Mouse (Mus musculus): ENCODE data around the gene Pwwp2a.

The Pwwp2a gene

DNA sequence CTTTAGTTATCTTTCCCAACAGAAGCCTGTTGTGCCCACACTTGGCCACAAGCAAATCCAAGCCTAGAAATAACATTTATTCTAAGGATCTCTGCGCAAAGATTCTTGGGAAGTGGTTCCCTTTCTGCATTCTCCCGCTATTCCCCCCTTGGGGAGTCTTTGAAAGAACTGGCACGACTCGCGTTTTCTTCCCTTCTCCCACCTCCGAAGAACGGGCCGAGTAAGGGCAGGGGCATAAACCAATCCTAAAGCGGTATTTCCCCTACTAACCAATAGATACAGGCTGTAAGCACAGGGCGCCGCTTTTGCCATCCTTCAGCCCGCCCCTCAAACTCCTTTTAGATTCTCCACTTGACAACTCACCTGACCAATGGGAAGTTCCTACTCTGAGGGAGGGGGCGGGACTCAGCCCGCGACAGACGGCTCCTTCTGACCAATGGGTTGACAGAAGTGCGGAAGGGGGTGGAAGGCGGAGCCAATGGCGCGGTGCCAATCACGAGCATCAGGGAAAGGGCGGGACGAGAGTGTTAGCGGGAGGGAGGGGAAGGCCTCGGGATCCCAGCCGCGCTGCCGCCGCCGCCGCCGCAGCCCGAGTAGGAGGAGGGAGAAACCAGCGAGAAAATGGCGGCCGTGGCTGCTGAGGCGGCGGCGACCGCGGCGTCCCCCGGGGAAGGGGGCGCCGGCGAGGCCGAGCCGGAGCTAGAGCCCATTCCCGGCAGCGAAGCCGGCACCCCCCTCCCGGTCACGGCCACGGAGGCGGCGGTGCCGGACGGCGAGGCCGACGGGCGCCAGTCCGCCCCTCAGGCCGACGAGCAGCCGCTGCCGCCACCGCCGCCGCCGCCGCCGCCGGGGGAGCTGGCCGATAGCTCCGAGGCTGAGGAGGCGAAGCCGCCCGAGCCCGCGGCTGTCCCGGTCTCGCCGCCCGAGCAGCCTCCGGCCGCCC lies at the start of gene Pwwp2a:
Pwwp2a (plus strand) TSS at position 527 of the 943 bp plus-strand sequence.
- DNase-seq (ENCODE audit: low spot score in 2 of 2) = peak; percentile 99 to 100

GRCm38 (mm10) chr11:43632566-43632965 lies 49.2 kb upstream of the Pwwp2a start:
- peak in 1 of 2 experiments; percentile 27 for DNase-seq (ENCODE audit: low spot score in 2 of 2)

DNA sequence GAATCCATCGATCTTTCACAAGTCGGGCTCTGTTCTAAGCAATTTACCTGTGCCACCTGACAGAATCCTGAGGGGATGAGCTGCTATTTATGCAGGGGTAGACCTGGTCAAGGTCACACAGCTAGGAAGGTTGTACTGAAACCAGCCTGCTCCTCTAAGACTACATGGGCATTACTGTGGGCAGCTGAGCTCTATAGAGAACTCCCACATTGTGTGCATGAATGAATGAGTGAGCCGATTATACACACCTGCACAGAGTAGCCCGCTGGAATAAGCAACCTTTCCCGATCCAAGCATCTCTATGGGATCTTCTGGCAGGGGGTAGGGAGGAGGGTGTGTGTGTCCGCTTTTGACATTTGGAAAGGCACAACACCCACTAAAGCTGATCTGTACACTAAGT lies 48.6 kb upstream of the Pwwp2a start:
- DNase-seq (ENCODE audit: low spot score in 2 of 2) = no peak

DNA sequence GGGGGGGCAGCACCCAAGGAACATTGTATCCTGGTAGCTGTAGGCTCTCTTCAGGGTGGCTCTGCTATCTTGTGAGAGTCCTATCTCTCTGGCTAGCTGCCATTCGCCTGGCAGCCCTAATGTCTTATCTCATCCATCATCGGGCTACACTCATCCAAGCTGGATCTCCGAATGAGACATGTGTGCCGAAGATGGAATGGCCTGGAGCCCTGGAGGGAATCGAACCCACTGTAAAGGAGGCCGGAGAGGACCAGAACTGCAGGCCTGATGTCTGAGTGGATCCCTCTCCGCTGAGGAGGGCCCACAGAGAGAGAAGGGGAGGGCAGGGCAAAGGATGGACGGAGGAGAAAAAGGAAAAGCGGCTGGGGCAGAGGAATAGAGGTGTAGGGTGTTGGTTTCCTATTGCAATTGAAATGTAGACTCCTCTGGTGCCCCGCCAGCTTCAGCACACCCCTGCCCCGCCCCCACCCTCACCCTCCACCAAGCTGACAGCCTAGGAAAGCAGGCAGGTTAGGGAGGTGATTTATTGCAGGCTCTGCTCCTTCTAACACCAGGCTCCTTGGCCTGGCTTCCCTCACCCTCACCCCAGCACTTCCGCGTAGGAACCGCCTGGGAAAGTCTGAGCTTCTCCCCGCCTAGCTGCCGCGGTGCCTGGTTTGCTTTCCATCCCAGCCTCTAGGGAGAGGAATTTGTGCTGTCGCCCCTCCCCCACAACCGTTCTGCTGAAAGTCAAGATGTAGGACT lies 48.0 kb upstream of the Pwwp2a start:
- DNase-seq (ENCODE audit: low spot score in 2 of 2) = peak; percentile 83 to 84

- peak; percentile 42 to 59 for DNase-seq (ENCODE audit: low spot score in 2 of 2)
These were observed 45.0 kb upstream of the Pwwp2a start for GRCm38 (mm10) chr11:43636761-43637160.

DNA sequence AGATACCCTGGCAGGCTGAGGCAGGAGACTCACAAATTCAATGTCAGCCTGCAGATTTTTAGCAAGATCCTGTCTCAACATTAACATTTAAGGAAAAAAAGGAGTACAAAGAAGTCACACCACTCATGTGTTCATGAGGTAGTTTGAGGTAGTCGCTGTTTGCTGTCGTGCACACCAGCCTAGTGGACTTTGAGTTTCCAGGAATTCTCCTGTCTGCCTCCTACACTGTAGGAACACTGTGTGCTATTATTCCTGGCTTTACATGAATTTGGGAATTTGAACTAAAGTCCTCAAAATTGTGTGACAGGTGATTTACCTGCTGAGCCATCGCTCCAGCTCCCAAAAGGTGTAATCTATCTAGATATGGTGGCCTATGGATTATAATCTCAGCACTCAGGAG lies 43.3 kb upstream of the Pwwp2a start:
- DNase-seq (ENCODE audit: low spot score in 2 of 2) = no peak

GRCm38 (mm10) chr11:43643180-43643591 lies 38.6 kb upstream of the Pwwp2a start:
- DNase-seq (ENCODE audit: low spot score in 2 of 2) = peak; percentile 92 to 93

DNA sequence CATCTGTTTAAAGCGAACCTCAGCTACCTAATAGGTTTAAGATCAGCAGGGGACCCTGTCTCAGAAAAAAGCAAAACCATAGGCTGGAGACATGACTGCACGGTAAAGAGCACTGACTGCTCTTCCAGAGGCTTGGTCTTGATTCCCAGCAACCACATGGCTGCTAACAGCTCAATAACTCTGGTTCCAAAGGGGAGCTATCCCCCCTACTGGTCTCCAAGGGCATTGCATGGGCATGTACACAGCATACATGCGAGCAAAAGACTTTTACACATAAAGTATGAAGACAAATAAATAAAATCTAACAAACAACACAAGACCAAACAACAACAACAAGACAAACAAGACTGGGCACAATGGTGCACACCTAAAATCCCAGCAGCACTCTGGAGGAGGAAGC lies 36.5 kb upstream of the Pwwp2a start:
- DNase-seq (ENCODE audit: low spot score in 2 of 2) = no peak

DNA sequence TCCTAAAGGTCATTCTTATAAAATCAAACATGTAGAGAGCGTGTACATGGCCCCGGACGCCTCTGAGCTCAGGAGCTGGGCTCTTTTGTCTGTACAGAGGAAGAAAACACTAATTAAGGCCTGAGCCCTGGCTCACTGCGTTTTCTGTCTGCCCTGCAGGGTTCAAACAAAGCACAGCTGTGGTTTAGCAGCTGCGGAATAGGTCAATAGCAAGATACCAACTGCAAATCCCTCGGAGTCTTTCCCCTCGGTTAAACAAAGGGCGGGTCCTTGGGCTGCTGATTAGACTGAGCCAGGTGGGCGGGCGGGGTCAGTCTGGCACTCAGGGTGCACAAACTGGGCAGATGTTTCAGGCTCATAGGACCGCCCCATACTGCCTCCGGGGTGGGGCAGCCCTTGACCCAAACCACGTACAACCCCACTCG lies 28.7 kb upstream of the Pwwp2a start:
- no peak for DNase-seq (ENCODE audit: low spot score in 2 of 2)

DNA sequence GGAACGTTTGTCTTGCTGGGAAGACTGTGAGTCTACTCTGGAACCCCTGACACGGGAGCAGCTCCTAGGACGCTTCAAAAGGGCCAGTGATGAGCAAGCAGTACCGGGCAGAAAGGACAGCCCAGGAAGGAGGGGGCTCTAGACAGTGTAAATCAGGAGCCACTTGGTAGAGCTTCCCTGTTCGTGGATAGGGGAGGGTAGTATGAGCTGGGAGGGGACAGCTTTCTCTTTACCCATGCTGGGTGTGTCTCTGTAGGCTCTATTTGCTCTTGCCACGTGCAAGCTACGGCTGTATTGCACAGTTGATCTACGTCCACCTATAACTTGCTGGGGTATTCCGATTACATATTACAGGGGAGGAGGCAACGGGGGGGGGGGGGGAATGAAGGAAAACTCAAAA lies 25.3 kb upstream of the Pwwp2a start:
- DNase-seq (ENCODE audit: low spot score in 2 of 2) = no peak

GRCm38 (mm10) chr11:43658010-43658409 lies 23.8 kb upstream of the Pwwp2a start:
- DNase-seq (ENCODE audit: low spot score in 2 of 2) = no peak

DNA sequence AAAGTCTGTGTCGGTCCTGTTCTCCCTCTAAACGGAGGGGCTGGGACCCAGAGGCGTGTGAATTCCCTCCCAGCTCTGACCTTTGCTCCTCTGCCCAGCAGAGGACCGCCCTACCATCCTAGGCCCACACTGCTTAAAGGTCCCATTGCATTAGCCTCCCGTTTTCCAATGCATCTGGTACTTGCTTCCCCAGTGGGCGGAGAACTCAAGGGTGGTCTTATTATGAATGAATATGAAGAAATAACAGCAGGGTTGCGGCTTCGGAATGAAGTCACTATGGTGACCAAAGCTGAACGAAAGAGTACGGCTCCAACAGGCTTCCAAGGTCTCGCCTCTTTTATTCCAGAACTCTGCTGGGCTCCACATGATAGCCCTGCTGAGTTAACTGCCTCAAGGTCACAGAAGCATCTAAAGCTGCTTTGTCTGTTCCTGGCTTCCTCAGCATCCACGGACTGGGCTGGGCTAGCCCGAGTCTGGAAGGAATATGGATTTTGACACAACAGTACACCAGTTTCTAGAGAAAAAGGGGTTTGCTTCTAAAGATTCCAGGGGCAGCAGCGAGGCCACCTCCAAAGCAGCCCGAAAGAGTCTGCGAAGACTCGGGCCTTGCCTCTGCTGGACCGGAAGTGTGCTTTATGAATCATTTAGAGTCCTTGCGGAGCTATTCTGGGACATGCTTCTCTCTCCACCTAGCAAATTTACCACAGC lies 14.6 kb upstream of the Pwwp2a start:
- DNase-seq (ENCODE audit: low spot score in 2 of 2) = no peak

- peak; percentile 67 to 70 for DNase-seq (ENCODE audit: low spot score in 2 of 2)
These were observed 818 bp downstream of the Pwwp2a start for GRCm38 (mm10) chr11:43682415-43683217.

DNA sequence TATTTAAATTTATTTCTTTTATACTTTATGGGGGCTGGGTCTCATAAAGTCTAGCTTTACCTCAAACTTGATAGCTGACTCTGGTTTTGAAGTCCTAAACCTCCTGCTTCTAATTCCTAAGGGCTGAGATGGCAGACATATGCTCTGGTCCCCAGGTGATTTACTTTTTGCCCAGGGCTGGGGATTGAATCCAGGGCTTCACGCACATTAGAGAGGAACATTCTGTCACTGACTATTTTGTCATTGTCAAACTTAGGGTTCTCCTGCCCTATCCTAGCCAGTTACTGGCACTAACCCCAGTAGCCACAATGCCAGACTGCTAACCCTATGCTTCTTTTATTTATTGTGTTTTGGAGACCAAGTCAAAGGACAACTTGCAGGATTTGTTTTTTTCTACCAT lies 7.1 kb downstream of the Pwwp2a start:
- no peak for DNase-seq (ENCODE audit: low spot score in 2 of 2)

DNA sequence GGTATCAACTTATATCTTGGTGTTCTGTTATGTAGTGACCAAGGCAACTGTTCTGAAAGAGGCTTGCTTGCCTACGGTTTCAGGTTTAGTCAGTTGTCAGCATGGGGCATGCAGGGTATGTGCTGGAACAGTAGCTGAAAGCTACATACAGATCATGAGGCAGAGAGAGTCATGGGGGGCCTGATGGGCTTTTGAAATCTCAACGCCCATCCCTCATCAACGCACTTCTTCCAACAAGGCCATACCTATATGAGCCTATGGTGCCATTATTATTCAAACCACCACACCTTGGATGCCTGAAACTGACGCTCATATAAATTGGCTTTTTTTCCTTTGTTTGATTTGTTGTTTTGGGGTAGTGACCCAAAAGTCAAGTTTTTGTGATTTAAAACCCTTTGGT lies 14.8 kb downstream of the Pwwp2a start:
- DNase-seq (ENCODE audit: low spot score in 2 of 2) = no peak

GRCm38 (mm10) chr11:43698621-43699020 lies 16.8 kb downstream of the Pwwp2a start:
- no peak for DNase-seq (ENCODE audit: low spot score in 2 of 2)

- peak in 1 of 2 experiments; percentile 15 for DNase-seq (ENCODE audit: low spot score in 2 of 2)
These were observed 18.5 kb downstream of the Pwwp2a start for GRCm38 (mm10) chr11:43700291-43700690.

DNA sequence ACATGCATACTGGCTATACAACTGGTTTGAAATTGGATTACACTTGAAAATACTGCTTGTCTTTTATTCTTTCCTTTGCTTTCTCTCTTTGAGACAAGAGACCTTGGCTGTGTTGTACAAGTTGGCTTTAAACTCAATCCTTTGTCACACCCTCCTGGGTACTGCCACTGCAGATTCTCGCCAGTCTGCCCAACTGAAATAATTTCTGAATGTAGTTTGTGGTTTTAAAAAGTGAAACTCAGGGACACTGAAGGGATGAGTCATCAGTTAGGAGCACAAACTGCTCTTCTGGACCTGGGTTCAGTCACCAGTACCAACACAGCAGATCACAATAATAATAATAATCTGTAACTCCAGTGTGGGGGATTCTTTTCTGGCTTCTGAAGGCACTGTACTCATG lies 21.8 kb downstream of the Pwwp2a start:
- no peak for DNase-seq (ENCODE audit: low spot score in 2 of 2)

- no peak for DNase-seq (ENCODE audit: low spot score in 2 of 2)
These were observed 24.0 kb downstream of the Pwwp2a start for GRCm38 (mm10) chr11:43705751-43706150.

DNA sequence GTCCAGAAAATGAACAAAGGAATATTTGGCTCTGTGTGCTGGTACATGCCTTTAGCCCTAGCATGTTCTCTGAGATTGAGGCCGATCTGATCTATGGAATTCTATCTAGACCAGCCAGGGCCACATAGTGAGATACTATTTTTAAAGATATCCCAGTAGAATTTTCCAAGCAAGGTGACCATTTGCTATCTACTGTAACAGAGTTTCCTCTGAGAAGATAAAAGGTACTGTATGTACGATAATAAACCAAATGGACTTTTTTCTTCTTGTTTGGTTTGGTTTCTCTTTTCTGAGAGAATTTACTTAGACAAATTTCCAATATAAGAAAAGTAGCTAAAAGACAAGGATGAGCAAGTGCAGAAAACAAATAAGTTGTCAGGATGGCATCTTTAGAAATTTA lies 26.6 kb downstream of the Pwwp2a start:
- no peak for DNase-seq (ENCODE audit: low spot score in 2 of 2)

DNA sequence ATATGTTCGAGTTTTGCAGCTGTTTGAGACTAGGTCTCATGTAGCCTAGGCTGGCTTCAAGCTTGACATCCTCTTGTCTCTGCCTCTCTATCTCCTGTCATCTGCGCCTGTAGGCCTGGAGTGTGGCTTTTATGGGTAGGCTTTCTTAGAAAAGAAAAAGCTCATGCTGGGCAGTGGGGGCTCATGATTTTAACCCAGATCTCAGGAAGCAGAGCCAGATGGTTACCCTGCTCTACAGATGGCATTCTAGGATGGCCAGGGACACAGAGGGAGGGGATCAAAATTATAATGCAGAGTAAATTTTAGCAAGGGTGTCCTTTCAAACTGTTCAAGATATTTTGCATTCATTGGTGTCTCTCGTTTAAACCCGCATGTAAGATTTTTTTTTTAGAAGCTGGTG lies 30.4 kb downstream of the Pwwp2a start:
- peak in 1 of 2 experiments; percentile 55 for DNase-seq (ENCODE audit: low spot score in 2 of 2)
